Mouse (Mus musculus): ENCODE results near the gene Sdhaf1. TPM values are rescaled to one million over a fixed set of nuclear protein-coding genes. Genes with fewer than 3 reads are reported as not detected.

Gene Sdhaf1
- polyA plus RNA-seq, 1 experiment from 2014 or later, result 24.4 TPM

DNA sequence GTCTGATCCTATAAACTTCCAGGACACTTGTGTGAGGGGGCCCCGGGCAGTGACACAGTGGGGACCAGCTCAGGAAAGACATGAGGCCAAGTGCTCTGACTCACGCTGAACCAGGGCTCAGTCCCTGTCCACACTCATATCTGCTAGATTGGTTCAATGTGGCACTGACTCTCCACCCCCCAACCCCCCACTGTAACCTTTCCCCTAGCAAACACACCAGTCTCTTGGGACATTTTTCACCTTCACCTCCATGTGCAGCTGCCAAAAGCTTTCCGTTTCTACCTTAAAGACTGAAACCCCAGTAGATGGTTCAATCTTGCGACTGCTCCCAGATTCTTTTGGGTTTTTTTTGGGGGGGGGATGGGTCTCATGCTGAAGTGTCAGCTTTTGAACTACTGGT, 30.4 kb upstream of the Sdhaf1 start:
- Histone ChIP-seq H3K4me3 (ENCODE audit: low read depth, low read length) (no peak overlapping the region), H3K27ac (replicated peaks; ENCODE audit: low read depth, low read length) (no peak overlapping the region), H3K27me3 (ENCODE audit: control insufficient read depth, insufficient read depth, low read length) (no peaks in the 10 kb centered on the region), H3K4me2 (ENCODE audit: low read depth, low read length) (no peak overlapping the region), H3K36me3 (replicated peaks; ENCODE audit: control insufficient read depth, insufficient read depth, low read depth, low read length) (peaks cover 4% of the 10 kb centered on the region; the same call in 1 of the 2 replicates), H3K4me1 (ENCODE audit: control insufficient read depth, insufficient read depth, low read length) (no peaks in the 10 kb centered on the region; the same call in 1 of the 2 replicates), H3K9ac (replicated peaks; ENCODE audit: low read length) (no peak overlapping the region), H3K9me3 (replicated peaks; ENCODE audit: control insufficient read depth, low read length) (no peaks in the 10 kb centered on the region)
- ATAC-seq (replicated peaks; ENCODE audit: insufficient number of reproducible peaks, low FRiP score, low TSS enrichment, low read depth) (no peak), DNase-seq (ENCODE audit: low spot score) (no peak)
- 54% methylated on average over 4 of the region's 4 CpGs for WGBS

DNA sequence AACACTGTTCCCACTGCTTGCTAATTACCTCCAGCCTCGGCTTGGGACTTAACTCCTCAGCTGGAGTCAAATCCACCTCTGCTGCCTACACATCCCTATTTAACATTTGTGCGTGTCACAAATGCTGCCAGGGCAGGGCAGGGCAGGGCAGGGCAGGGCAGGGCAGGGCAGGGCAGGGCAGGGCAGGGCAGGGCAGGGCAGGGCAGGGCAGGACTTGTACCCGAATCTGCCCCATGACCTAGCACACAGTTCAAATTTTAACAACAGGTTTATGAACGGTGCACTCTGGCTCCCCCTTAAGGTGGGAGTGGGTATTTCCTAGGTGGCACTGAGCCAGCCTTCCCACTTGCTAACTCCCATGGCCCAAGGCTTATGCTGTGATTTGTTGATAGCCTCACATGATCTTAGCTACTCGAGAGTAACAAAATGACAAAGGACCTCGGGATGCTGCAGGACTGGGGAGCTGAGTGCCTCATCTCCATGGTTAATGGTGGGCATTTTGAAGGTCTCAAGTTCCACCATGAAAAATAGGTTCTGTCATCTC, 29.7 kb upstream of the Sdhaf1 start:
- WGBS, result 9% methylated on average over 6 of the region's 6 CpGs
- DNase-seq (ENCODE audit: low spot score), result peak; percentile 77
- no peak overlapping the region for H3K27ac ChIP-seq (replicated peaks; ENCODE audit: low read depth, low read length)
- H3K4me1 ChIP-seq (ENCODE audit: control insufficient read depth, insufficient read depth, low read length), result no peaks in the 10 kb centered on the region
- no peak overlapping the region for H3K9ac ChIP-seq (replicated peaks; ENCODE audit: low read length)
- peaks cover 3% of the 10 kb centered on the region for H3K27me3 ChIP-seq (ENCODE audit: control insufficient read depth, insufficient read depth, low read length)
- H3K9me3 ChIP-seq (replicated peaks; ENCODE audit: control insufficient read depth, low read length), result no peaks in the 10 kb centered on the region
- H3K4me3 ChIP-seq (ENCODE audit: low read depth, low read length), result no peak overlapping the region
- peaks cover 4% of the 10 kb centered on the region; the same call in 1 of the 2 replicates for H3K36me3 ChIP-seq (replicated peaks; ENCODE audit: control insufficient read depth, insufficient read depth, low read depth, low read length)
- ATAC-seq (replicated peaks; ENCODE audit: insufficient number of reproducible peaks, low FRiP score, low TSS enrichment, low read depth), result no peak
- H3K4me2 ChIP-seq (ENCODE audit: low read depth, low read length), result no peak overlapping the region

DNA sequence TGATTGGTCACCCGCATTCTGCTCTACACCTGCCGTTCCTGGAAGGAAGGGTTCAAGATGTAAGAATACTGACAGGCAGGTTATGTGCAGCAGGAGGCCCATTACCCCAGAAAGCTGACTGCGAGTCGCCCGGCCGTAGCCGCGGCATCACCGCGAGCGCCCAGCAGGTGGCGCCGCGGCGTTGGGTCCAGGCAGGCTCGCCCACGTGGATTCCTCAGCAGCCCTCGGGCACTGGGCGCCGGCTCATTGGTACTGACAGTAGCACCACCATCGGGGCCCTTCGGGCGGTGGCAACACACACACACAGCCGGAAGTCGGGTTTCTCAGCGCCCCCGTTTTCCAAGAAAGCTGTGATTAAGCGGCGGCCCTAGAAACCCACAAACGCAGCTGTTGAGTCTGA, 24.1 kb upstream of the Sdhaf1 start:
- under 1% methylated on average over 30 of the region's 30 CpGs for WGBS
- peaks cover 11% of the 10 kb centered on the region for H3K27me3 ChIP-seq (ENCODE audit: control insufficient read depth, insufficient read depth, low read length)
- H3K4me2 ChIP-seq (ENCODE audit: low read depth, low read length), result peak overlapping the region; percentile 25; the same call in 1 of the 2 replicates
- no peaks in the 10 kb centered on the region for H3K9me3 ChIP-seq (replicated peaks; ENCODE audit: control insufficient read depth, low read length)
- ATAC-seq (replicated peaks; ENCODE audit: insufficient number of reproducible peaks, low FRiP score, low TSS enrichment, low read depth), result no peak
- H3K4me1 ChIP-seq (ENCODE audit: control insufficient read depth, insufficient read depth, low read length), result no peaks in the 10 kb centered on the region
- no peak overlapping the region for H3K27ac ChIP-seq (replicated peaks; ENCODE audit: low read depth, low read length)
- H3K36me3 ChIP-seq (replicated peaks; ENCODE audit: control insufficient read depth, insufficient read depth, low read depth, low read length), result no peaks in the 10 kb centered on the region
- H3K9ac ChIP-seq (replicated peaks; ENCODE audit: low read length), result no peak overlapping the region
- H3K4me3 ChIP-seq (ENCODE audit: low read depth, low read length), result no peak overlapping the region
- peak; percentile 77 for DNase-seq (ENCODE audit: low spot score)

DNA sequence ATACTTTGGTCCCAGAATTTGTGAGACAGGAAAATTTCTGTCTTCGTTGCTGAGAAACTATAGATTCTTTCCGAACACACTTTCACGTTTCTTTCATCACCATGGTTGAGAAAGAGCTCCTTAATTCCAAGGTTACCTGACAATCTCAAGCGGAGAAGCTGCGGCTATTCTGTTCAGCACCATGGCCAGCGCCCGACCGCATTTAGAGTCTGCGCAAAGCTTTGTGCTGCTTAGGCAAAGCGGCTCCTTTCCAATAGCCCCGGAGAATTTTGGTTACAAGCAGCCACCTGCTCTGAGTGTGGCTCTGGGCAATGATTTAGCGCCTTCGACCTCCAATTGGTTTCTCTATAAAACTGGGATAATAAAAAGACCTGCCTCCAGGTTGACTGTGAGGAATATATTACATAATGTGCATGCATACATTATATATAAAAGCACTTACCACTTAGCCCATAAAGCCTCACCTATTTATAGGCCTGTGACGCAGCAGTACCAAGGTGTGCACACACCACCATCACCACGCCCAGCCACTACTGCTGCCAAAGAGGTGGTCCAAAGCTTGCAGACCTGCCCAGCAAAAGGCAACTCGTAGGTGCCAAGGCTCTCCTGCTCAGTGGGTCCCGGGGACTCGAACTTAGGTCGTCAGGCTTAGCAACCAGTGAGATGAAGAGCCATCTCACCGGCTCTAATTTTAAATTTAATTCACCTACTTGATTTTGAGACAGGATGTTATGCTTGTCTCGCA, 23.1 kb upstream of the Sdhaf1 start:
- no peak for ATAC-seq (replicated peaks; ENCODE audit: insufficient number of reproducible peaks, low FRiP score, low TSS enrichment, low read depth)
- Histone ChIP-seq H3K4me1 (ENCODE audit: control insufficient read depth, insufficient read depth, low read length) (no peaks in the 10 kb centered on the region), H3K9ac (replicated peaks; ENCODE audit: low read length) (no peak overlapping the region), H3K4me2 (ENCODE audit: low read depth, low read length) (no peak overlapping the region), H3K9me3 (replicated peaks; ENCODE audit: control insufficient read depth, low read length) (no peaks in the 10 kb centered on the region), H3K36me3 (replicated peaks; ENCODE audit: control insufficient read depth, insufficient read depth, low read depth, low read length) (no peaks in the 10 kb centered on the region), H3K4me3 (ENCODE audit: low read depth, low read length) (no peak overlapping the region), H3K27ac (replicated peaks; ENCODE audit: low read depth, low read length) (no peak overlapping the region), H3K27me3 (ENCODE audit: control insufficient read depth, insufficient read depth, low read length) (peaks cover 11% of the 10 kb centered on the region)
- WGBS, result 26% methylated on average over 21 of the region's 21 CpGs
- DNase-seq (ENCODE audit: low spot score), result peak; percentile 90

DNA sequence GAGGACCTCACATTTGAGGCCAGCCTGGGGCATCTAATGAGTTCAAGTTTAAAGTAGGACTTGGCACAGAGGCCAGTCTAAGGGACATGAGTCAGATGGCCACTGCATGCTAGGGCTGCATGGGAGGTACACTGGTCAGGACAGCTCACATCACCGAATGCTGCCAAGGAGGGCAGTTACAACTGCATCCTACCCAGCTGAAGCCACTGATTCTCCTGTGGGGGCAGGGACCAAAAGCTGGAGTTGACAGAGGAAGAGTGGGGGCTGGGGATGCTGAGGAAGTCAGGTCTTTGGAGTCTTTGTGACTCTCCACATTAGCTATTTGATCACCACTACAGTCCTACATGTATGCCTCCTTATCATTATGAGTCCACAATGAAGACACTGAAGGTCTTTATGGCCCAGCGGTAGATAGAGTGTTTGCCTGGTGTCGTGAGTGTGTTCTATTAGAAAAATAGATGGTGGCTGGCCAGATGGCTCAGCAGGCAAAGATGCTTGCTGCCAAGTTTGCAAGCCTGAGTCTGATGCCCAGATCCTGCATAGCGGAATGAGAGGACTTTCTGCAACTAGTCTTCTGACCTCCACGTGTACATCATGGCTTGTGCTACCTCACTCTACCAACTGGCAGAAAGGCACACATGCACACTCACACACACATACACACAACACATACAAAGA, 15.9 kb upstream of the Sdhaf1 start:
- Histone ChIP-seq H3K27me3 (ENCODE audit: control insufficient read depth, insufficient read depth, low read length) (peaks cover 2% of the 10 kb centered on the region; the same call in 1 of the 2 replicates), H3K9ac (replicated peaks; ENCODE audit: low read length) (no peak overlapping the region), H3K27ac (replicated peaks; ENCODE audit: low read depth, low read length) (no peak overlapping the region), H3K4me3 (ENCODE audit: low read depth, low read length) (no peak overlapping the region), H3K4me1 (ENCODE audit: control insufficient read depth, insufficient read depth, low read length) (no peaks in the 10 kb centered on the region), H3K36me3 (replicated peaks; ENCODE audit: control insufficient read depth, insufficient read depth, low read depth, low read length) (no peaks in the 10 kb centered on the region), H3K4me2 (ENCODE audit: low read depth, low read length) (no peak overlapping the region), H3K9me3 (replicated peaks; ENCODE audit: control insufficient read depth, low read length) (no peaks in the 10 kb centered on the region)
- ATAC-seq (replicated peaks; ENCODE audit: insufficient number of reproducible peaks, low FRiP score, low TSS enrichment, low read depth) (no peak), DNase-seq (ENCODE audit: low spot score) (no peak)
- WGBS, result 72% methylated on average over 5 of the region's 5 CpGs

DNA sequence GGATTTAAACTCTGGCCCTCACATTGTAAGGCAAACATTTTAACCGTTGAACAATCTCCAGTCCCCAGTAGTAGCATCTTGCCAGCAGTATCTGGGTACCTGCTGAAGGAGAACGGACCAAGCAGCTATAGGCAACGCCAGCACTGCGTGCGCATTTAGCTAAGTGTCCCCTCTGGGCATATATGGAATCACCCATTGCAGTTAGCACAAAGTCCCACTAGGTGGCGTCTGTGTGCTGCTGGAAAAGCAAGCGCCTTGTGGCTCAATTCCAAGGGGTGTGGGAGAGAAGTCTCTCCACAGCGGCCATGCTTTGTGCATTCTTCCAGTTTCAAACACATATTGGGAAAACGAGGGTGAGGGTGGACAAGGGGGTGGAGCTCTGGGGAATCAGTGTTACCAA, 12.7 kb upstream of the Sdhaf1 start:
- no peak overlapping the region for H3K4me3 ChIP-seq (ENCODE audit: low read depth, low read length)
- no peak overlapping the region for H3K4me2 ChIP-seq (ENCODE audit: low read depth, low read length)
- H3K9me3 ChIP-seq (replicated peaks; ENCODE audit: control insufficient read depth, low read length), result no peaks in the 10 kb centered on the region
- H3K27me3 ChIP-seq (ENCODE audit: control insufficient read depth, insufficient read depth, low read length), result peaks cover 2% of the 10 kb centered on the region; the same call in 1 of the 2 replicates
- ATAC-seq (replicated peaks; ENCODE audit: insufficient number of reproducible peaks, low FRiP score, low TSS enrichment, low read depth) (no peak; the same call in 1 of the 2 replicates), DNase-seq (ENCODE audit: low spot score) (peak; percentile 91)
- H3K36me3 ChIP-seq (replicated peaks; ENCODE audit: control insufficient read depth, insufficient read depth, low read depth, low read length), result no peaks in the 10 kb centered on the region
- H3K4me1 ChIP-seq (ENCODE audit: control insufficient read depth, insufficient read depth, low read length), result no peaks in the 10 kb centered on the region
- H3K9ac ChIP-seq (replicated peaks; ENCODE audit: low read length), result no peak overlapping the region
- H3K27ac ChIP-seq (replicated peaks; ENCODE audit: low read depth, low read length), result no peak overlapping the region
- WGBS, result 2% methylated on average over 9 of the region's 9 CpGs

DNA sequence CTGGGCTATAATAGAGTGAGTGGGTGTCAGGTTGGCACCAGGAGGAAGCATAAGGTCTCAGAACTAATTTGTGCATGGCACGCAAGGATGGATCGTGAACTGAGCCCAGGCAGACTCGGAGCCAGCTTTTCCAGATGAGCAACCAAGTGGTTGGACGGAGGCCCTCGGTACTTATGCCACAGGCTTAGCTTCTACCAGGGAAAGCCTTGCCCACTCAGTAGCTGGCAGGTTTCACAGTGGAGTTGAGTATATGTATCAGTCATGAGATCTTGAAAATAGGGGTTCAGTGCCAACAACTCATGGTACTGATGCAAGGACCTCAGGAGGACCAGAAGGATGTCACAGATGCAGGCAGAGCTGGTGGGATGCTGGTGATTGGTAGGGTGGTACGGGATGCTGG, 12.0 kb upstream of the Sdhaf1 start:
- Histone ChIP-seq H3K27me3 (ENCODE audit: control insufficient read depth, insufficient read depth, low read length) (peaks cover 2% of the 10 kb centered on the region; the same call in 1 of the 2 replicates), H3K9ac (replicated peaks; ENCODE audit: low read length) (no peak overlapping the region), H3K4me3 (ENCODE audit: low read depth, low read length) (no peak overlapping the region), H3K36me3 (replicated peaks; ENCODE audit: control insufficient read depth, insufficient read depth, low read depth, low read length) (no peaks in the 10 kb centered on the region), H3K4me2 (ENCODE audit: low read depth, low read length) (no peak overlapping the region), H3K9me3 (replicated peaks; ENCODE audit: control insufficient read depth, low read length) (no peaks in the 10 kb centered on the region), H3K27ac (replicated peaks; ENCODE audit: low read depth, low read length) (no peak overlapping the region), H3K4me1 (ENCODE audit: control insufficient read depth, insufficient read depth, low read length) (no peaks in the 10 kb centered on the region)
- 82% methylated on average over 6 of the region's 6 CpGs for WGBS
- ATAC-seq (replicated peaks; ENCODE audit: insufficient number of reproducible peaks, low FRiP score, low TSS enrichment, low read depth), result no peak
- DNase-seq (ENCODE audit: low spot score), result no peak

DNA sequence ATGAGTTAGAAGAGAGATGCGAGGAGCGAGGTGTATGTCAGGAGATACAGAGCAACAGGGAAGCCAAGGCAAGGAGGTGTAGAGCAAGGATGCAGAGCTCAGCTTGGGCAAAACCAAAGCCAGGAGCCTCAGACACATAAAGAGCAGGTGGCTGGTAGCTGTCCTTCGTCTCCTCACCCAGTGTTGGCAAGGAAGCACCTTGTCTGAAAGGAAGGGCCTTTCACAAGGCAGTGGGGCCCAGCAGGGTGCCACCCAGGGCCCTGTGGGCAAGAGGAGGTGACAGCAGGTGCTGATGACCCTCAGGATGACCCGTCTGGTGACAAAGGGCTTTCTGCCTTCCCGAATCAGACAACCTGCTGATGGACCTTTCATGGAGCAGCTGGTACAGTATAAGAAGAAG, 10.9 kb upstream of the Sdhaf1 start:
- no peaks in the 10 kb centered on the region for H3K9me3 ChIP-seq (replicated peaks; ENCODE audit: control insufficient read depth, low read length)
- no peak overlapping the region for H3K27ac ChIP-seq (replicated peaks; ENCODE audit: low read depth, low read length)
- no peak overlapping the region for H3K9ac ChIP-seq (replicated peaks; ENCODE audit: low read length)
- H3K4me2 ChIP-seq (ENCODE audit: low read depth, low read length), result no peak overlapping the region
- ATAC-seq (replicated peaks; ENCODE audit: insufficient number of reproducible peaks, low FRiP score, low TSS enrichment, low read depth), result no peak
- 58% methylated on average over 5 of the region's 5 CpGs for WGBS
- no peaks in the 10 kb centered on the region for H3K36me3 ChIP-seq (replicated peaks; ENCODE audit: control insufficient read depth, insufficient read depth, low read depth, low read length)
- H3K27me3 ChIP-seq (ENCODE audit: control insufficient read depth, insufficient read depth, low read length), result peaks cover 2% of the 10 kb centered on the region; the same call in 1 of the 2 replicates
- no peak for DNase-seq (ENCODE audit: low spot score)
- no peak overlapping the region for H3K4me3 ChIP-seq (ENCODE audit: low read depth, low read length)
- no peaks in the 10 kb centered on the region for H3K4me1 ChIP-seq (ENCODE audit: control insufficient read depth, insufficient read depth, low read length)
